Mouse (Mus musculus) spleen, adult 2 months (tissue): ENCODE data around the gene Rint1.

Experiments used
- CTCF ChIP-seq: fragments of 200-500 bp; IDR thresholded peaks from 2 replicates; pipeline ENCODE4 v1.5.1; 2011; ENCODE audit warnings: mild to moderate bottlenecking, inconsistent platforms; ENCODE audit not compliant: insufficient read depth, insufficient read length, insufficient replicate concordance; ENCODE audit errors: extremely low read depth
- POLR2A ChIP-seq: fragments of 200-500 bp; IDR thresholded peaks from 2 replicates; pipeline ENCODE4 v1.6.1; 2011; ENCODE audit warnings: low read depth, low read length, inconsistent platforms

- TF ChIP-seq POLR2A: no peak
- TF ChIP-seq CTCF: no peak
These were observed 31.9 kb upstream of the Rint1 start for GRCm38 (mm10) chr5:23755591-23755990.
